Mouse (Mus musculus): ENCODE results near the gene Arpc5l. TPM values are rescaled to one million over a fixed set of nuclear protein-coding genes. Genes with fewer than 3 reads are reported as not detected.

Arpc5l gene
- 10 to 100 TPM; 88.5 to 92.8 TPM for total RNA-seq (2021)
- long read RNA-seq, experiment 1, full-length matches to known transcripts = 5 of 12 reads
- long read RNA-seq, experiment 1, partial matches to known transcripts = 1 of 12 reads
- long read RNA-seq, experiment 1, other reads (novel, unspliced or antisense) = 6 of 12 reads
- long read RNA-seq, experiment 2, partial matches to known transcripts = 6 of 14 reads
- long read RNA-seq, experiment 2, other reads (novel, unspliced or antisense) = 7 of 14 reads

DNA sequence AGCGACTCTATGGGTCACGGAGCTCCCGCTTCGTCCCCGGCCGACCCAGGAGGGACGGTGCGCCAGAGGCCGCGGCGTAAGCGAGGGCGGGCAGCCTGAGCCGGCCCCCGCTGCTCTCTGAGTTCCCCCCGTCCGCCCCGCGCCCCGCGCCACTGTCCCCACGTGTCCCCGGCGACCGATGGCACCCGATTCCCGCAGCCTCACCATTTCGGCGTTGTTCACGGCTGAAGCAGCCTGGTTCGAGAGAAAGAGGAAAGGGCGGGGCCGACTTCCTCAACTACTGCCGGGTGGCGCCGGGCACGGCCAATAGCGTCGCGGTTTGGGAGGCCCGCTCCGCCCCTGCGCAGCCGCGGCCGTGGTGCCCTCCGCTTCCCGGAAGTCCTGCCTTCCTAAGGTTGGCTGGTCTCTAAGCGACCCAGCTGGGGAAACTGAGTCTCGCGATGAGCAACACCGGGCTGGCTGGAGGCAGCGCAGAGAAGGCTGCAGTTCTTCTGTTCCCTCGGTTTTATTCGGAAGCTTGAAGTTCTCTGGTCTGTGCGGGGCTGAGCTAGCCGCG is at the start of gene Arpc5l:
TSS of gene Arpc5l (plus strand) at position 469 of the 556 bp plus-strand sequence.
- peak; percentile 91 to 93 for DNase-seq (ENCODE audit: low spot score in 2 of 2)
- peak within 1 kb of the TSS; percentile 93 for H3K27ac ChIP-seq
- H3K4me3 ChIP-seq = peak within 1 kb of the TSS; percentile 81
- TF ChIP-seq CTCF (conservative IDR thresholded peaks at IDR 0.05) = no peak

- Histone ChIP-seq H3K4me3 (no peak overlapping the region), H3K27ac (no peak overlapping the region)
- DNase-seq (ENCODE audit: low spot score in 2 of 2) = no peak
- no peak for TF ChIP-seq CTCF (conservative IDR thresholded peaks at IDR 0.05)
Measured at GRCm38 (mm10) chr2:38956062-38956461, 49.1 kb upstream of the Arpc5l start.

- H3K27ac ChIP-seq = no peak overlapping the region
- DNase-seq (ENCODE audit: low spot score in 2 of 2) = no peak
Measured at GRCm38 (mm10) chr2:38957671-38958223, 47.4 kb upstream of the Arpc5l start.

DNA sequence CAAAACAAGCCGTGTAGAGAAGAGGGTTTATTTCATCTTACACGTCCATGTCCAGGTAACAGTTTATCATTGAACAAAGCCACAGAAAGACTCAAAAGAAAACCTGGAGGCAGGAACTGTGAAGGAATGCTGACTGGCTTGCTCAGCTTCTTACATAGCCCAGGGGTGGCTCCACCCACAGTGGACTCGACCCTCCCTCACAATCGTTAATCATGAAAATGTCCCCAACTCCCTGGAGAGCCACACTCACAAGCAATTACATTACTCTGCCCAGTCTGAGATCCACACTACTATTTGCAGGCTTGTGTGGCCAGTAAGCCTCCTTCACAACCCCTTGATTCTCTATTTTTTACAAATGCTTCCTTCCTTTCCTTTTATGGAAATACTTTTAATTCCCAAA is 41.0 kb upstream of the Arpc5l start:
- Histone ChIP-seq H3K27ac (no peak overlapping the region), H3K4me3 (no peak overlapping the region)
- DNase-seq (ENCODE audit: low spot score in 2 of 2) = no peak
- TF ChIP-seq CTCF (conservative IDR thresholded peaks at IDR 0.05) = no peak

More at GRCm38 (mm10) chr2:38957671-38958223, 47.4 kb upstream of the Arpc5l start:
- no peak for TF ChIP-seq CTCF (conservative IDR thresholded peaks at IDR 0.05)
- H3K4me3 ChIP-seq = no peak overlapping the region

GRCm38 (mm10) chr2:38969650-38970049 is 35.5 kb upstream of the Arpc5l start:
- H3K4me3 ChIP-seq = no peak overlapping the region
- H3K27ac ChIP-seq = no peak overlapping the region
- no peak for DNase-seq (ENCODE audit: low spot score in 2 of 2)
- TF ChIP-seq CTCF (conservative IDR thresholded peaks at IDR 0.05) = no peak

DNA sequence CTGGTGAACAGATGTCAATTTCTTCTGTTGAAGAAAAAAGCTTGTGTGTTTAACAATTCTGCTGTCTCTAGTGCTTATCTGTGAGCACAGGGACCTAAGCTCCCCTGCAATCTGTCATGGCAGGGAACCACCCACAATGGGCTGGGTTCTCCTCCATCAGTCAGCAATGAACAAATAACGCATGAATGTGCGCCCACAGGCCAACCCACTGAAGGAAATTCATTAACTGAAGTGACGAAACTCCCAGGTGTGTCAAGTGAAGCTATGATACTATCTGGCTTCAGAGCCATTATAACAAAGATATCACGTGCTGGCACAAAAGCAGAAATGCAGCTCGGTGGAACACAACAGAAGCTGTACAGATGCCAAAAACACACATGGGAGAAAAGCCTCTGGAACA is 35.1 kb upstream of the Arpc5l start:
- no peak overlapping the region for H3K27ac ChIP-seq
- H3K4me3 ChIP-seq = no peak overlapping the region
- no peak for TF ChIP-seq CTCF (conservative IDR thresholded peaks at IDR 0.05)
- no peak for DNase-seq (ENCODE audit: low spot score in 2 of 2)

DNA sequence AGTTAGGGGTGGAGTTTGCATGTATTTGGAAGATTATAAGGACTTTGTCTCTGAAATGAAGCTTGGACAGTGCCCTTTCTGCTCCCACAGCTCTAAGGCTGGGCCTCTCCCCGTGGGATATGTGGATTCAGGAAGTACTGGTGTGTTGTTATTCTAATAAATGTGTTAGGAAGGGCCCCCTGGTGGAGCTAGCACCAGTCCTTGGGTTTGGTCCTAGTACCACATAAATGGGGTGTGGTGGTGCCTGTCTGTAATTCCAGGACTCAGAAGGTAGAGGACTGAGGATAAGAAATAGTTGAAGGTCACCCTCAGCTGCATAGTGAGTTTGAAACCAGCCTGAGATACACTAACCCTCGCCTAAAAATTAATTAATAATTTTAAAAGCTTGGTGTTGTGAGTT is 31.9 kb upstream of the Arpc5l start:
- DNase-seq (ENCODE audit: low spot score in 2 of 2) = no peak
- Histone ChIP-seq H3K27ac (no peak overlapping the region), H3K4me3 (no peak overlapping the region)
- peak; percentile 32 for TF ChIP-seq CTCF (conservative IDR thresholded peaks at IDR 0.05)

GRCm38 (mm10) chr2:38973701-38974100 is 31.4 kb upstream of the Arpc5l start:
- no peak overlapping the region for H3K27ac ChIP-seq
- no peak for TF ChIP-seq CTCF (conservative IDR thresholded peaks at IDR 0.05)
- DNase-seq (ENCODE audit: low spot score in 2 of 2) = no peak
- H3K4me3 ChIP-seq = no peak overlapping the region

GRCm38 (mm10) chr2:38974171-38974570 is 31.0 kb upstream of the Arpc5l start:
- Histone ChIP-seq H3K4me3 (no peak overlapping the region), H3K27ac (no peak overlapping the region)
- DNase-seq (ENCODE audit: low spot score in 2 of 2) = no peak
- TF ChIP-seq CTCF (conservative IDR thresholded peaks at IDR 0.05) = no peak

- Histone ChIP-seq H3K4me3 (no peak overlapping the region), H3K27ac (no peak overlapping the region)
- no peak for DNase-seq (ENCODE audit: low spot score in 2 of 2)
- no peak for TF ChIP-seq CTCF (conservative IDR thresholded peaks at IDR 0.05)
Measured at GRCm38 (mm10) chr2:38975181-38975580, 30.0 kb upstream of the Arpc5l start.

- no peak for DNase-seq (ENCODE audit: low spot score in 2 of 2)
- Histone ChIP-seq H3K27ac (no peak overlapping the region), H3K4me3 (no peak overlapping the region)
- TF ChIP-seq CTCF (conservative IDR thresholded peaks at IDR 0.05) = no peak
Measured at GRCm38 (mm10) chr2:38975941-38976805, 29.0 kb upstream of the Arpc5l start.

- no peak for DNase-seq (ENCODE audit: low spot score in 2 of 2)
- Histone ChIP-seq H3K27ac (no peak overlapping the region), H3K4me3 (no peak overlapping the region)
- TF ChIP-seq CTCF (conservative IDR thresholded peaks at IDR 0.05) = no peak
Measured at GRCm38 (mm10) chr2:38977837-38978236, 27.3 kb upstream of the Arpc5l start.

- DNase-seq (ENCODE audit: low spot score in 2 of 2) = no peak
- Histone ChIP-seq H3K27ac (no peak overlapping the region), H3K4me3 (no peak overlapping the region)
- TF ChIP-seq CTCF (conservative IDR thresholded peaks at IDR 0.05) = peak; percentile 64
Measured at GRCm38 (mm10) chr2:38983456-38983855, 21.7 kb upstream of the Arpc5l start.

Measured in layer of hippocampus, adult 2 months (tissue).